Mouse (Mus musculus) embryonic facial prominence, embryonic 11.5 days (tissue): ENCODE results near the gene Sipa1l1. TPM values are rescaled to one million over a fixed set of nuclear protein-coding genes. Genes with fewer than 3 reads are reported as not detected.

ENCODE experiments used
- ATAC-seq: fragments of 200-750 bp; cut with Nextera tagmentation; replicated peaks from 2 replicates; pipeline ENCODE4 v1.8.0; 2017; ENCODE audit warnings: low read depth; ENCODE audit not compliant: insufficient number of reproducible peaks, low FRiP score, low TSS enrichment
- DNase-seq: peaks from one replicate; pipeline ENCODE4 v3.0.0-alpha.2; 2015; ENCODE audit warnings: low spot score
- H3K27ac ChIP-seq: fragments of 300-500 bp; sonication (generic); replicated peaks from 2 replicates; pipeline ENCODE4 v1.5.1; 2014; ENCODE audit warnings: mild to moderate bottlenecking, low read depth, low read length, control low read depth
- H3K27me3 ChIP-seq: fragments of 300-500 bp; sonication (generic); 2 replicates; pipeline ENCODE4 v1.6.1; 2014; ENCODE audit warnings: mild to moderate bottlenecking, low read length, moderate library complexity, mixed read lengths; ENCODE audit not compliant: control insufficient read depth, insufficient read depth
- H3K36me3 ChIP-seq: fragments of 300-500 bp; sonication (generic); replicated peaks from 2 replicates; pipeline ENCODE4 v1.6.1; 2014; ENCODE audit warnings: low read depth, mild to moderate bottlenecking, low read length, moderate library complexity, mixed read lengths; ENCODE audit not compliant: control insufficient read depth, insufficient read depth
- H3K4me1 ChIP-seq: fragments of 300-500 bp; sonication (generic); 2 replicates; pipeline ENCODE4 v1.6.1; 2014; ENCODE audit warnings: low read length, mixed read lengths; ENCODE audit not compliant: control insufficient read depth, insufficient read depth
- H3K4me2 ChIP-seq: fragments of 300-500 bp; sonication (generic); 2 replicates; pipeline ENCODE4 v1.6.1; 2014; ENCODE audit warnings: low read depth, mild to moderate bottlenecking, control low read depth, low read length, moderate library complexity
- H3K4me3 ChIP-seq: fragments of 300-500 bp; sonication (generic); 2 replicates; pipeline ENCODE4 v1.5.1; 2014; ENCODE audit warnings: low read depth, low read length, control low read depth
- H3K9ac ChIP-seq: fragments of 300-500 bp; sonication (generic); replicated peaks from 2 replicates; pipeline ENCODE4 v1.6.1; 2014; ENCODE audit warnings: mild to moderate bottlenecking, control low read depth, low read length
- H3K9me3 ChIP-seq: fragments of 300-500 bp; sonication (generic); replicated peaks from 2 replicates; pipeline ENCODE4 v1.6.1; 2016; ENCODE audit warnings: mild to moderate bottlenecking, low read length, inconsistent platforms, mixed read lengths; ENCODE audit not compliant: control insufficient read depth
- WGBS: fragments of 180-500 bp; shearing (Covaris S2); extraction: QIAGEN DNeasy Blood & Tissue Kit; methylation state at CpG from one replicate; pipeline ENCODE4 v1.1.7; 2014; 5-methylcytosine and 5-hydroxymethylcytosine counted together
- polyA plus RNA-seq: library from polyadenylated mRNA; unstranded; fragments of >200 nt; fragmentation: Nextera tagmentation; extraction: Ambion mirVana; gene quantifications from 2 replicates; pipeline ENCODE4 v1.2.1, GENCODE M21; 2014

The Sipa1l1 gene
- polyA plus RNA-seq, 1 experiment from 2014 or later: 26.8 TPM

DNA sequence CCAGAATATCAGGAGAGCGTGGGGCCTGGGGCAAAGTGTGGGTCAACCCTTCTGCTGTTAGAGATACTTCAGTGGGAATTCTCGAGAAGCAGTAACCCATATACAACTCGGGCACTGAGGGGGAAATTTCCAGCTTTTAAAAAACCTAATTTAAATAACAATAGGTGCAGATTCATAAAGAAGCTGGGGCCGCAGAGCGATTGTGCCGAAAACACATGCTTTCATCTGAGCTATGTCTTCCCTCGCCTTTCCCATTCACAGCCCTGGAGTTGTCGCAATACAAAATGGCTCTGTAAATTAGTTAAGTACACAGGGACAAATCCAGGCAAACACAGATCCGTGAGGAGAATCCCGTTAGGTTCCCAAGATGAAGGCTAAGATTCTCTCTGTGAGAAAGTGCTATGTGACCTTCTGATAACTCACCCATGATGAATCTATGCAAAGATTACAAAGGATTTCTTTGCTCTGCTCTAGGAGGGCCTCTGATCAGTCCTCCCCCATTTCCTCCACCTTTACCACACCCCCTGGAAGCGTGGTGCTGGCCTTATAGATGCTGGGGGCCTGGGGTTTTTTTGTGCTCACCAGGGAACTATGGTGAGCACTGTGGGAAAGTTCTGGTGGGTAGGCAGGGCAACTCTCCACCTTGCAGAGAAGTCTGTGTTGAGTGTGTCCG is 22.0 kb upstream of the Sipa1l1 start:
- Histone ChIP-seq H3K27ac (no peak overlapping the region), H3K4me3 (no peak overlapping the region)
- ATAC-seq: no peak

DNA sequence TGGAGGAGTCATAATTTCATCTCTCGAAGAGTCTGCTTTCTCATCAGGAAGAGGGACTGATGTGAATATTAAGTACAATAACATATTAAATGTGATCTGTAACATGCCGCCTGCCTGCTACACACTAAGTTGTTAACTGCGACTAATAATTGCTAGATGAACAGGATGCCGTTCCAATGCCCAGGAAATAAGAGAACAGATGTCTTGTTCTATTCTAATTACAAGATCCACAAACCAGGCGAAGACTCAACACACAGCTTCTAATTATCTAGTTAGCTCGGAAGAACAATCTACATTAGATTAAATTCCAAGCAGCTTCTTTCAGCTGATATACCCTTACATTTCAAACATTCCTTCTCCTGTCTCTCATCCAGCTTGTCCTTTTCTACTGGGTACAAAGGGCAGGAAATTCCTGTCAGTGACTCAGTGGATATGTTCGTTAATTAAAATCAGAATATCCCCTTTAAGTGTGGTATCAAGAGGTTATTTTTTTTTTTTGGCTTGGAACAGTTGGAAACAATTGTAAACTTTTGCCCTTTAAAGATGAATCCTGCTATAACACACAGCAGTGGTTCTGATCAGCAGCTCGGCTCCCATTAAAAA is 20.7 kb upstream of the Sipa1l1 start:
- Histone ChIP-seq H3K9me3 (no peaks in the 10 kb centered on the region), H3K36me3 (no peaks in the 10 kb centered on the region), H3K27me3 (no peaks in the 10 kb centered on the region), H3K4me3 (no peak overlapping the region), H3K27ac (no peak overlapping the region), H3K4me1 (no peaks in the 10 kb centered on the region), H3K4me2 (no peak overlapping the region), H3K9ac (no peak overlapping the region)
- DNase-seq (no peak), ATAC-seq (no peak)
- 44% methylated on average over 8 of the region's 8 CpGs for WGBS

More for the DNA sequence above, 22.0 kb upstream of the Sipa1l1 start:
- 74% methylated on average over 12 of the region's 12 CpGs for WGBS
- H3K36me3 ChIP-seq: no peaks in the 10 kb centered on the region
- H3K4me2 ChIP-seq: no peak overlapping the region
- no peaks in the 10 kb centered on the region for H3K27me3 ChIP-seq
- no peak for DNase-seq
- no peaks in the 10 kb centered on the region for H3K9me3 ChIP-seq
- no peaks in the 10 kb centered on the region for H3K4me1 ChIP-seq
- H3K9ac ChIP-seq: no peak overlapping the region

DNA sequence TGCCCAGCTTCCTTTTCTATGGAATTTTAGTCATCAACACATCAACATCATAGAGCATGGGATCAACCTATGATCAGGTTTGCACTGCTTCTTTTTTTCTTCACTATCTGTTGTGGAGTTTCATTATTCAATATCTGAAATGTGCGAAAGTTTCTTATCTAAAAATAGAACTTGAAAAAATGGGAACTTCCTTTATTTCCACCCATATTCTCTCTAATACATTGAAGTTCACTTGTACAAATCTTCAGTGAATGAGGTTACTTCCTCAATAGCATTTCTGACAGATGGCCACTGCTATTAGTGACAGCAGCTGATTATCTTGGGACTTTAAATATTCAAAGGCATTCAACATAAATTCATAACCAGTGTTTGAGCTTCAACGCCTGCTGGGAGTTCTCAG is 18.1 kb upstream of the Sipa1l1 start:
- ATAC-seq: no peak

DNA sequence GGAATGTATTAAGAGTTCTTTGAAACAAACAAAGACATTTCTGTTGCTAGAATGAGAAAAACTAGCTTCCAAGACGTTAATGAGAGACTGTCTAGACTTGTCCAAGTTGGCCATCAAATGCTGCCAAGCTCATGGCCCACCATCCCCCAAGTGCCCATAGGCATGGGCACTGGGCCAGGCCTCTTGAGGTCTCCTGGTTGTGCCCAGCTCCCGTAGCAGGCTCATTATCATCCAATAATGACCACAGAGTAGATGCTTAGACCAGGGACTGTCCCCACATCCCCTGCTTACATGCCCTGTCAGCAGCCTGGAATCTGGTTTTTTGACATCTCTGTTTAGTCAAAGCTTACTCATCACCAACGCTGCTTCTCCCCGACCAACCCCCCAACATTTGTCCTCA is 14.6 kb upstream of the Sipa1l1 start:
- no peak for DNase-seq
- Histone ChIP-seq H3K4me1 (no peaks in the 10 kb centered on the region), H3K4me2 (no peak overlapping the region), H3K9me3 (no peaks in the 10 kb centered on the region), H3K9ac (no peak overlapping the region), H3K27me3 (no peaks in the 10 kb centered on the region), H3K36me3 (no peaks in the 10 kb centered on the region), H3K4me3 (no peak overlapping the region), H3K27ac (no peak overlapping the region)
- no peak for ATAC-seq
- WGBS: 87% methylated on average over 4 of the region's 4 CpGs

More for the DNA sequence above, 18.1 kb upstream of the Sipa1l1 start:
- Histone ChIP-seq H3K4me1 (no peaks in the 10 kb centered on the region), H3K9ac (no peak overlapping the region), H3K4me3 (no peak overlapping the region), H3K27ac (no peak overlapping the region), H3K9me3 (no peaks in the 10 kb centered on the region), H3K4me2 (no peak overlapping the region), H3K27me3 (no peaks in the 10 kb centered on the region), H3K36me3 (no peaks in the 10 kb centered on the region)
- DNase-seq: no peak
- WGBS: 88% methylated on average over 2 of the region's 2 CpGs

DNA sequence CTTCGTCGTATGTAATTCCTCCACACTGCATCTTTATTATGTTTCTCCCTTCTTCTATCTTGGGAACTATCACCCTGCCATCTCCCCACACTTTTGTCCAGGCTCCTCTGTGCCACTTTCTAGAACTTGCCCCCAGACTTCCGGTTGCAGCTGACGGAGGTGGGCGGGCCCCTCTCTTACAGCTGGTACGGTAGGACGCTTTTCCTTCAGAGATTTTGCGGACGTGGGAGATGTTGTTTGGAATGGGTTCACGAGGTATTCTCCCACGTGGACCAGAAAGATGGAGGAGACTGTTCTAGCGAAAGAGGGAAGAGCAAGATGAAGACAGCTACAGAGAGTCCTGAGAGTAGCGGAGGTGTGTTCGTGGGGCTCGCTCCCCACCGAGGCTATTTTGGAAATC is 10.6 kb upstream of the Sipa1l1 start:
- DNase-seq (no peak), ATAC-seq (no peak)
- Histone ChIP-seq H3K36me3 (no peaks in the 10 kb centered on the region), H3K27me3 (no peaks in the 10 kb centered on the region), H3K9ac (no peak overlapping the region), H3K9me3 (no peaks in the 10 kb centered on the region), H3K4me1 (no peaks in the 10 kb centered on the region), H3K4me3 (no peak overlapping the region), H3K4me2 (no peak overlapping the region), H3K27ac (no peak overlapping the region)
- WGBS: 93% methylated on average over 16 of the region's 16 CpGs

DNA sequence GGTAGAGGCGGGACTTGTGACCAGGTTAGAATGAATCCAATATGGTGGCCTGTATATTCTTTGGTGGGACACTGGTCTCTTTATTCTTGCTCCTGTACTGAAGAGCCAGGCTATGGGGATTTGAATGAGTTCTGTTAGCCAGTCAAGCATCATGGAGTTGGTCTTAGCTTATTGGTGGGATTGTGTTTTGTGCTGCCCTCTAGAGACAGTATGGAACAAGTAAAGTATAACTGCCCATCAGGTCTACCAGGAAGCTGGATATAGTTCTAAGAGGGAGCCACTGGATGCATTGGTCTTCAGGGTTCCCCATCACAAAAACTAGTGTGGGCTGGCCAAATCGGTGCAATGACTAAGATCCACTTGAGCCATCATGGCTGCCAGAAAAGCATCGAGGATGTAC is 9.7 kb upstream of the Sipa1l1 start:
- Histone ChIP-seq H3K27me3 (no peaks in the 10 kb centered on the region), H3K36me3 (no peaks in the 10 kb centered on the region), H3K4me3 (no peak overlapping the region), H3K4me2 (no peak overlapping the region), H3K4me1 (no peaks in the 10 kb centered on the region), H3K27ac (no peak overlapping the region), H3K9me3 (no peaks in the 10 kb centered on the region), H3K9ac (no peak overlapping the region)
- no peak for ATAC-seq
- WGBS: 93% methylated on average over 3 of the region's 3 CpGs
- no peak for DNase-seq

DNA sequence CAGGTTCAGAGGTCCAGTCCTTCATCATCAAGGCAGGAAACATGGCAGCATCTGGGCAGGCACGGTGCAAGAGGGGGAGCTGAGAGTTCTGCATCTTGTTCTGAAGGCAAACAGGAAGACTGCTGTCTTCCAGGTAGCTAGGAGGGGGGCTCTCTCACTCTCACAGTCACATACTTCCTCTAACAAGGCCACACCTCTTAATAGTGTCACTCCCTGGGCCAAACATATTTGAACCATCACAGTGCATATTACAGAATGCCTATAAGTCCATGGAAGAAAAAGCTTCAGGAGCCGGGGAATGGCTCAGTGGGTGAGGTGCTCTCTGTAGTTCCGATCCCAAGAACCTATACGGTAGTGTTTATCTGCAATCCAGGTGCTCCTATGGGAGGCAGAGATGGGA is 3.5 kb upstream of the Sipa1l1 start:
- no peak overlapping the region for H3K9ac ChIP-seq
- 77% methylated on average over 4 of the region's 4 CpGs for WGBS
- no peaks in the 10 kb centered on the region for H3K27me3 ChIP-seq
- no peak overlapping the region for H3K27ac ChIP-seq
- no peaks in the 10 kb centered on the region for H3K36me3 ChIP-seq
- no peak for ATAC-seq
- DNase-seq: no peak
- no peaks in the 10 kb centered on the region for H3K9me3 ChIP-seq
- H3K4me1 ChIP-seq: no peaks in the 10 kb centered on the region
- H3K4me3 ChIP-seq: no peak overlapping the region
- no peak overlapping the region for H3K4me2 ChIP-seq

DNA sequence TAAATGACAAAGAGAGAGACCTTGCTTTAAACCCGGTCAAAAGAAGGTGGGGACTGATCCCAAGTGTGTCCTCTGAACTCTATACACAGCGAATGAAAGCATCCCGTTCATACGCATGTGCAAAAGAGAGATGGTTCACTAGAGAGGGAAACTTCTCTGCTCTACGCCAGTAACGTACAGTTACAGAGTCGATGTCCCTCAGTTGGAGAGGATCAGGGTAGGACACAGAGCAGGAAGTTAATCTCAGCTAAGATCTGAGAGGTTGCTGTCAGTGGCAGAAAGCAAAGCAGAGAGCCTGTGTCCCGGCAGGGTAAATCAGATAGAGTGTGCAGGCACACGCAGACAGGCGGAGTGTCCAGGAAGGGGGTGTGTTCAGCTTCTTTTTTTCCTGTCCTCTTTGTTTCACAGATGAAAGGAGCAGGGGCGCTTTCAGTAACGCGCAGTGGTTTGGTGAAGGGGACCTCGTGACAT is 3.0 kb upstream of the Sipa1l1 start:
- Histone ChIP-seq H3K9ac (0 out of 2 replicates have a peak overlapping the region, but pooled peaks have one; percentile 3), H3K27me3 (no peaks in the 10 kb centered on the region), H3K36me3 (no peaks in the 10 kb centered on the region), H3K27ac (no peak overlapping the region), H3K4me1 (no peaks in the 10 kb centered on the region), H3K9me3 (no peaks in the 10 kb centered on the region), H3K4me2 (no peak overlapping the region), H3K4me3 (no peak overlapping the region)
- DNase-seq (peak; percentile 51), ATAC-seq (no peak)
- WGBS: 40% methylated on average over 14 of the region's 14 CpGs
